Mouse (Mus musculus) neural tube, embryonic 12.5 days (tissue): ENCODE measurements around the gene Gm12830. TPM values are rescaled to one million over a fixed set of nuclear protein-coding genes. Genes with fewer than 3 reads are reported as not detected.

Experiments used
- ATAC-seq: fragments of 200-750 bp; cut with Nextera tagmentation; 2 replicates; pipeline ENCODE4 v1.8.0; 2017; ENCODE audit warnings: low read depth, mild to moderate bottlenecking, moderate TSS enrichment, moderate library complexity; ENCODE audit not compliant: low FRiP score
- H3K27ac ChIP-seq: fragments of 300-500 bp; sonication (generic); 2 replicates; pipeline ENCODE4 v1.5.1; 2016
- H3K27me3 ChIP-seq: fragments of 300-500 bp; sonication (generic); replicated peaks from 2 replicates; pipeline ENCODE4 v1.6.1; 2016; ENCODE audit warnings: mild to moderate bottlenecking
- H3K36me3 ChIP-seq: fragments of 300-500 bp; sonication (generic); 2 replicates; pipeline ENCODE4 v1.6.1; 2016; ENCODE audit warnings: mild to moderate bottlenecking
- H3K4me1 ChIP-seq: fragments of 300-500 bp; sonication (generic); 2 replicates; pipeline ENCODE4 v1.6.1; 2016
- H3K4me2 ChIP-seq: fragments of 300-500 bp; sonication (generic); replicated peaks from 2 replicates; pipeline ENCODE4 v1.6.1; 2016; ENCODE audit warnings: mild to moderate bottlenecking
- H3K4me3 ChIP-seq: fragments of 300-500 bp; sonication (generic); 2 replicates; pipeline ENCODE4 v1.5.1; 2016
- H3K9ac ChIP-seq: fragments of 300-500 bp; sonication (generic); 2 replicates; pipeline ENCODE4 v1.6.1; 2016; ENCODE audit warnings: mild to moderate bottlenecking
- H3K9me3 ChIP-seq: fragments of 300-500 bp; sonication (generic); 2 replicates; pipeline ENCODE4 v1.6.1; 2016; ENCODE audit warnings: mild to moderate bottlenecking
- WGBS: fragments of 180-500 bp; shearing (Covaris S2); methylation state at CpG from one replicate; pipeline ENCODE4 v1.1.7; 2016; 5-methylcytosine and 5-hydroxymethylcytosine counted together
- polyA plus RNA-seq: library from polyadenylated mRNA; unstranded; fragments of >200 nt; fragmentation: Nextera tagmentation; extraction: Ambion mirVana; gene quantifications from 2 replicates; pipeline ENCODE4 v1.2.1, GENCODE M21; 2016

Gene Gm12830
- polyA plus RNA-seq, 1 experiment from 2014 or later, result not detected

- WGBS, result 1% methylated on average over 11 of the region's 11 CpGs
These were observed 81.9 kb downstream of the Gm12830 start for GRCm38 (mm10) chr4:114903422-114903782.

GRCm38 (mm10) chr4:114905501-114905900, 84.0 kb downstream of the Gm12830 start:
- Histone ChIP-seq H3K27ac (no peak overlapping the region), H3K4me1 (peaks cover 29% of the 10 kb centered on the region), H3K27me3 (peaks cover 97% of the 10 kb centered on the region), H3K9me3 (no peaks in the 10 kb centered on the region), H3K36me3 (no peaks in the 10 kb centered on the region), H3K9ac (no peak overlapping the region), H3K4me2 (no peak overlapping the region; the same call in 1 of the 2 replicates), H3K4me3 (no peak overlapping the region)
- ATAC-seq, result no peak
- 57% methylated on average over 3 of the region's 3 CpGs for WGBS

More at GRCm38 (mm10) chr4:114903422-114903782, 81.9 kb downstream of the Gm12830 start:
- Histone ChIP-seq H3K9ac (no peak overlapping the region), H3K9me3 (no peaks in the 10 kb centered on the region), H3K4me1 (peaks cover 20% of the 10 kb centered on the region), H3K36me3 (no peaks in the 10 kb centered on the region), H3K4me2 (no peak overlapping the region), H3K27ac (no peak overlapping the region), H3K27me3 (peaks cover 98% of the 10 kb centered on the region), H3K4me3 (no peak overlapping the region)
- no peak for ATAC-seq

Other genes starting within 250 kb of the Gm12830 start
- 2.2 and 2.5 TPM in 2 replicates for gene Foxd2, start 87.2 kb downstream of the Gm12830 start, polyA plus RNA-seq
- gene Foxe3, start 104.3 kb downstream of the Gm12830 start, polyA plus RNA-seq, result not detected in 2 replicates
- gene Cmpk1, start 165.5 kb downstream of the Gm12830 start, polyA plus RNA-seq, result 156 and 168 TPM in 2 replicates
- gene Stil, start 178.4 kb downstream of the Gm12830 start, polyA plus RNA-seq, result 8.9 and 10.2 TPM in 2 replicates
- gene Tal1, start 234.7 kb downstream of the Gm12830 start, polyA plus RNA-seq, result 3.0 and 3.3 TPM in 2 replicates